Mouse (Mus musculus): Measurements from ENCODE around the gene Shank3. TPM values are rescaled to one million over a fixed set of nuclear protein-coding genes. Genes with fewer than 3 reads are reported as not detected.

The Shank3 gene
- polyA plus RNA-seq, 1 experiment = 8.2 TPM

DNA sequence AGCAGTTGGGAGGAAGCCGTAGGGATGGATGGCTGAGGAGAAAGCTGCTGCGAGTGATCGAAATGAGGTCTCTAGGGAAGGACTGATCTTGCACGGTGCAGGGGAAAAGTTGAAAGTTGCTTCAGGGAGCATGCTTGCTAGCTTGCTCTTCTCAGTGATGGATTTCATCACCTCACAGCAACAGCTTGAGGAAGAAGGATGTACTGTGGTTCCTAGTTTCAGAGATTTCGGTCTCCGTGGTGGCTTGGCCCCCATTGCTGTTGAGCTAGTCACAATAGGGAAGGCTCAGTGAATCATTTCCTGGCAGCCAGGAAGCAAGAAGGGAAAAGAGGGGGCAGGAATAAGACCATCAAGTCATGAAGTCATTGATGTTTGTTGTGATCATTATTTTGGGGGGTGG, 56.2 kb downstream of the Shank3 start:
- no peak for TF ChIP-seq GATA1 (IDR thresholded peaks at IDR 0.05; ENCODE audit: low read length)

DNA sequence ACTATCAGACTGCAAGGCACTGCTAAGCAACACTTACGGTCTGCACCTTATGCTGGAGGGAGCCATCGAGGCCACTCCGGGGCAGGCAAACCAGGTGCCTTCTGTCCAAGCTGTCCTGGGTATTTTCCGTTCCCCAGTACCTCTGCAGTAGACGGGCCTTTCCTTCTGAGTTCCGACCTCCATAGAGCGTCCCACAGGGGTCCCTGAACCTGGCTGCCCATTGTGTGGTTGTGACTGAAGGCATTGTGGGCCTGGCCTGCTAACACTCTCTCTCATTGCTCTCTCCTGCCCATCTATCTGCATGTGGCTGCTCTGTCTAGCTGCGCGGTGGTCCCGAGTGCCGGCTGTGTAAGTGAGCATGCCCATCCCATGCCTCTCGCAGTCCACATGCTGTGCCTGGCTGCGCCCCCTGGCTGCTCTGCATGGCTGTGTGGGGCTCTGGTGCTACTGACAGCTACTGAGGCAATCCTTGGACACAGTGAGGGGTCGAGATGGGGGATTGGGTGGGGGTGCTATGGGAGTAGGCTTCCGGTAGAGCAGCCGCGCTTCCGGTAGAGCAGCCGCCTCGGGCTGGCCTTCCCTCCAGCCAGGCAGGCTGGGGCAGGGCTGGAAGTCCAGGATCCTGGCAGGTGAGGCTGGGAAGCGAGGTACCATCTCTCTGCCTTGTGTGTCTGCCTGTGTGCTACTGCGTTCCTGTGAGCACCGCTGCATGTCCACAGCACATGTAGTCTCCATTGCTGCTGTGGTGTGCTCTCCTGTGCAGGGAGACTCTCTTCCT, 57.2 kb downstream of the Shank3 start:
- no peak for TF ChIP-seq GATA1 (IDR thresholded peaks at IDR 0.05; ENCODE audit: low read length)

GRCm38 (mm10) chr15:89557179-89557995, 58.0 kb downstream of the Shank3 start:
- no peak for TF ChIP-seq GATA1 (IDR thresholded peaks at IDR 0.05; ENCODE audit: low read length)

DNA sequence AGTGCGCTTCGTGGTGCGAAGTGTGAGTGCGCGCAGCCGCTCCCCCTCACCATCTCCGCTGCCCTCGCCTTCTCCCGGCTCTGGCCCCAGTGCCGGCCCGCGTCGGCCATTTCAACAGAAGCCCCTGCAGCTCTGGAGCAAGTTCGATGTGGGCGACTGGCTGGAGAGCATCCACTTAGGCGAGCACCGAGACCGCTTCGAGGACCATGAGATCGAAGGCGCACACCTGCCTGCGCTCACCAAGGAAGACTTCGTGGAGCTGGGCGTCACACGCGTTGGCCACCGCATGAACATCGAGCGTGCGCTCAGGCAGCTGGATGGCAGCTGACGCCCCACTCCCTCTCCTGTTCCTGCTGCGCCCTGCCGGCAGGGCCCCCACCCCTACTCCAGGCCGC, 58.6 kb downstream of the Shank3 start:
- TF ChIP-seq GATA1 (IDR thresholded peaks at IDR 0.05; ENCODE audit: low read length) = no peak

GRCm38 (mm10) chr15:89559202-89559731, 59.8 kb downstream of the Shank3 start:
- TF ChIP-seq GATA1 (IDR thresholded peaks at IDR 0.05; ENCODE audit: low read length) = no peak

DNA sequence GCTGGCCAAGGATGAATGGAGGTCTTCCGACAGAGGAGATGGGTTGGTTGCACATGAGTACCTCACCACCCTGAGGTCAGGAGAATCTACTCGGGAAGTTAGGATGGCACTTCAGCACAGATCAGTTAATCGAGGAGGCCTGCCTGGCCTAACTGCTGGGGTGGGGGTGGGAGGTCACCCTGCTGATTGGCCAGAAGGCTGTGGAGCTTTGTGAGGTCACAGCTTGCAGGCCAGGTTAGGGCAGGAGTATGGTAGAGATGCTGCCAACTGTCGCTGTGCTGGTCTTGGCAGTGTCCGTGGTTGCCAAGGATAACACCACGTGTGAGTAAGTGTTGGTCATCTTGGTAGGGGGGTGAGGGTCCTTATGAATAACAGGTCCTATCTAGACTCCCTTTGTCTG, 68.7 kb downstream of the Shank3 start, which contains the start of gene Acr:
Gene Acr (plus strand): TSS at position 213 of the 400 bp plus-strand sequence.
- TF ChIP-seq GATA1 (IDR thresholded peaks at IDR 0.05; ENCODE audit: low read length) = no peak

DNA sequence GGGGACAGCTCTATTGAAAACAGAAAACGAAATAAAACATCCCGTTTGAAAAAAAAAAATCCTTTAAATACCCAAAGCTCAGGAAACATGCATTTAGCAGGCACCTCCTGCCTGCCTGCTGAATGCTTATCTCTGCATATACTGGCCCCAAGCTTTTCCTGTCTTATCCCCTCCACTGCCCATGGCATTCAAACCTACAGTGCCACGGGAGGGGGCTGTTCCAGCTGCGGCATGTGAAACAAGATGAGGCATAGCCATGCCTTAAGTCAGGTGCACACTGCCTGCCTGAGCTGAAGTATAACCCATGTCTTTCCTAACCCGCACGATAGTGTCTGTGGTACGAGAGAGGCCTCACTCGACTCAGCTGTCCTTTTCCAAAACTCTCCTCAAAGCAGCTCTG, 72.7 kb downstream of the Shank3 start:
- TF ChIP-seq GATA1 (IDR thresholded peaks at IDR 0.05; ENCODE audit: low read length) = no peak

GRCm38 (mm10) chr15:89582494-89582893, 83.1 kb downstream of the Shank3 start:
- TF ChIP-seq GATA1 (IDR thresholded peaks at IDR 0.05; ENCODE audit: low read length) = no peak

DNA sequence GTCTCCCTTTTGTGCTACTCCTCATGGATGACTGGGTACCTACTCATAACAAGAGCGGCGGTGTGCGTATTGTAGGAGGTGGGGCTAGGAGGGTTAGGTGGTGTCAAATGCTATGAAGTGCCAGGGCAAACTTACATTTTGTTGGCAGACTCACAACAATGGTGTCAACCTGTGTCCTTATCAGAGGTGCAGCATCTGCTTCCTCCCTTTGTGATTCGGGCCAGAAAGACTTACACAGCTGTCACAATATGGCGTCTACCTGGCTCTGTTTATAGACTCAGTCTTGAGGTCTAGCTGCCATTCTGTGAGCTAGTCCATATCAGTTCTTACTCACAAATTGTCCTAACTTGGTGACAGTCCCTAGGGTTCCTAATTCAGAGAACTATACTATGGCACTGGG, 85.7 kb downstream of the Shank3 start:
- no peak for TF ChIP-seq GATA1 (IDR thresholded peaks at IDR 0.05; ENCODE audit: low read length)

DNA sequence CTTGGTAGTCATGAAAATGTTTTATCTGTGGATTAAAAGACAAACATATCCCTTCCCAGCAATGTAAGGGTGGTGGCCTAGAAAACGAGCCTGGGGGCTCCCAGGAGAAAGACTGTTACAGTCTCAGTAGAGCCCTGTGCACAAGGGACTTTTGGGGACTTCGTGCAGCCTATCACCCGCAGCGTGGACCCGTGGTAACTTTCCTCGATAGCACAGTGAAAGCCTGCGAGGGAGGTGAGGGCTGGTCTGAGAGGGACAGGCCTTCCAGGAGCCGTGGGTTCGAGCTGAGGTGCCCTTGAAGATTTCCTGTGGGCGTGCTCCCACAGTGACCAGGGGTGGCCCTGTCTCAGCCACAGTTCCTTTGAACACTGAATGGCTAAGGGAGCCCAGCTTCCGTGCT, 86.2 kb downstream of the Shank3 start:
- no peak for TF ChIP-seq GATA1 (IDR thresholded peaks at IDR 0.05; ENCODE audit: low read length)

- no peak for TF ChIP-seq GATA1 (IDR thresholded peaks at IDR 0.05; ENCODE audit: low read length)
Measured at GRCm38 (mm10) chr15:89589146-89589545, 89.7 kb downstream of the Shank3 start.

- TF ChIP-seq GATA1 (IDR thresholded peaks at IDR 0.05; ENCODE audit: low read length) = no peak
Measured at GRCm38 (mm10) chr15:89591317-89591716, 91.9 kb downstream of the Shank3 start.

DNA sequence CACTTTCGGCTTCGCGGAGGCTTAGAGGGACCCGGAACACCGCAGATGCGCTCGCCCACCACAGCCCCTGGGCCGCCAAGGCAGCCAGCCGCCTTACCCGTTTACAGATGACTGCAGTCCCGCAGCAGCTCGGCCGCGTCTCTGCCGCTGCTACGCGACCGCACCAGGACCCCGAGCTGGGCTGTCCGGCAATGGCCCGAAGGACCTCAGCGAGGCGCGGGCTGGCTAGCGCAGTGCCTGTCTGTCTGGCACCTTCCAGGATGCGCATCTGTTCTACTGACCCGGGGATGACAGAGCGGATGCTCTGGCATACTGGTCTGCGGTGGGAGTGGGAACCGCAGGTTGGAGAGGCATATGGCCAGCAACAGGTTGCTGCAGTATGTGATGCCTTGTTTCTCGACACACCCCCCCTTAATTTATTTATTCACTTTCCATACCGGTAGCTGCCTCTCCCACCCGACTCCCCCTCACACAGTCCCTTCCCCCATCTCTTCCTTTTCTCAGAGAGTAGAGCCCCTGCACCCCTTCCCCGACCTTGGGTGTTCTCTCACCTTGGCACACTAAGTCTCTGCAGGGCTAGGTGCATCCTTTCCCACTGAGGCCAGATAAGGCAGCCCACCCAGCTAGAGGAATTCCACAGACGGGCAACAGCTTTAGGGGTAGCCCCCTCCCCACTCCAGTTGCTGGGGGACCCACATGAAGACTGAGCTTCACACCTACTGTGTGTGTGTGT, 92.5 kb downstream of the Shank3 start, which contains the start of gene Rabl2:
Gene Rabl2 (minus strand): TSS at position 201 of the 733 bp plus-strand sequence.
- no peak for TF ChIP-seq GATA1 (IDR thresholded peaks at IDR 0.05; ENCODE audit: low read length)

DNA sequence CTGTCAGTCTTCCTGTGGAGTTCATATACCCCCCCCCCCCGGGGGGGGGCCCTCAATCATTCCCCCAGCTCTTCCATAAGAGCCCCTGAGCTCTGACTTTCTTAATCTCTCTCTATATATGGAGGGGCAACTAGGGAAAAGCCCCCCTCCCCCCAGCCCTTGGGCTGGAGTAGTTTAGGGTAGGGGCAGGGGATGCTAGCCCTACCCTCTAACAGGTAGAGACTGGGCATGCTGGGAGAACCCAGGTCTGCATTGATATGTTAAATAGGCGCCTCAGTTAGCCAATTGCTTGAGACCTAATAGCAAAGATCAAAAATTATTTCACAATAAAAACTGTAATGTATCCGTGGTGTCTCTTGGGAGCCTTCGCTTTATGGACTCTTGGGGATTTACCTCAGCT, 93.1 kb downstream of the Shank3 start:
- TF ChIP-seq GATA1 (IDR thresholded peaks at IDR 0.05; ENCODE audit: low read length) = no peak

- no peak for TF ChIP-seq GATA1 (IDR thresholded peaks at IDR 0.05; ENCODE audit: low read length)
Measured at GRCm38 (mm10) chr15:89605822-89606570, 106.6 kb downstream of the Shank3 start.

Measured in G1E-ER4 (cell line).